Mouse (Mus musculus): ENCODE data around the gene Parp16.
A peak's percentile ranks its signal among the peaks of the same experiment; 100 is the strongest.
"Not testable (repeated sequence)": the region's sequence is repeated elsewhere in the genome, so short reads cannot be mapped to it uniquely, and the experiment has no call there.

Parp16 gene

DNA sequence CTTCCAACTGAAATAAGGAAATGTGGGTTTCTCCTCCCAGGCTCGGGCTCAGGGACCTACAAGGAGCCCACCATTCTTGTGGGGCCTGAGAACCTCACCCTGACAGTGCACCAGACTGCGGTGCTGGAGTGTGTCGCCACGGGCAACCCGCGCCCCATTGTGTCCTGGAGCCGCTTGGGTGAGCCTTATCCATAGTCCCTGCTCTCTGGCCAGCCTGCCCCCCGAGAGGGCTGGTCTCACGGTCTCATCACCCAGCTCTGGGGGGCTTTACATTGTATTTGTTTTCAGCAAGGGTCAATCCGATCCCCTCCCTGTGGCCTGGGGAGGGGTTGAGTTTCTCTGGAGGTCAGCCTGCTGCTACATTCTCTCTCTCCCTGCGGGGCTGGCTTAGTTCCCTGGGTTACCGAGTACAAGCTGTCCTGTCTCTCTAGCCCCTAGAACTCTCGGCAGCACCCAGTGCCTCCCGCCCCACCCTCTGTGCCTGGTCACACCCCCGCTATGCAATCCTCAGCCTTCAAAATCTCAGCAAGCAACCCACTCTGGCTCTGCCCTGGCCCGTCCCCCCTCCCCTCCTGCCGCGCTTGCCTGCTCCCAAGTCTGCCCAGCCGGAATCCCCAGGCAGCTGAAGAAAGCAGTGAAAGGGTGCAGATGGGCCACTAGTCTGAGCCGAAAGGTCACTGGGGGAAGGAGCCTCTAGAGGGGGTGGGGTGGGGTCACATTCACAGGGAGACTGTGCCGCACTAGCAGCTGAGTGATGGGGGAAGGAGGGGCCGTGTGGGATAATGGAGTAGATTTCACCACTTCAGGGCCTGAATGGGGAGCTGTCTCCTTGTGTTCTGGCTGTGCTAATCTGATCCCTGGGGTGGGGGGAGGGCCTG, 16.6 kb upstream of the Parp16 start:
- DNase-seq (ENCODE audit: inconsistent ontology term): peak; percentile 44

DNA sequence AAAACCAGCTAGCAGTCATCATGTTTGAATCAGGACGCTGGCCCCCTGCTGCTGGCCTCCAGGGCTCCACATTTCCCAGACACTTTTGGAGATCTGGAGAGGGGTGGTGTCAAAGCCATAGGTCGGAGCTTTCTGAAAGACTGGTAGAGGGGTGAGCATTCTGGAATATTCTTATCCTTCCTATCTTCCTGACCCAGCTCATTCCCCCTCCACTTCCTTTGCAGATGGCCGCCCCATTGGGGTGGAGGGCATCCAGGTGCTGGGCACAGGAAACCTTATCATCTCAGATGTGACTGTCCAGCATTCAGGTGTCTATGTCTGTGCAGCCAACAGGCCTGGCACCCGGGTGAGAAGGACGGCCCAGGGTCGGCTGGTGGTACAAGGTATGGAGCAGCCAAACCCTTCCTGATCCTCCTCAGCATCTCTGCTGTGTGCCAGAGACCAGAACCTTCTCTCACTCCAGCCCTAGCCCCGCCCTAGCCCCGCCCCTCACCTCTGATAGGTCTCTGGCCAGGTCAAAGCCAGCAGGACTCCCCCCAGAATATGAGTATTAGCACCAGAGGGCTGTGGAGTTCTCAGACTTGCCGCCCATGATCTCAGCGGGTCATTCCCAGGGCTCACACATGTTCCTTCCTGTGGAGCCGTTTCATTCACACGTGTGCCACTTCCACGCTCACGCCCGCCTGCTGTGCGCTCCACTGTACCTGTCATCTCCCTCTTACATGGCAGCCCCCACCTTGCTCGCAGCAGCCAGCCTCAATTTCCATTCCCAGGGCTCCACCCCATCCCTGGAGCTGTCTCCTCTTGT, 15.1 kb upstream of the Parp16 start:
- DNase-seq (ENCODE audit: inconsistent ontology term): no peak

DNA sequence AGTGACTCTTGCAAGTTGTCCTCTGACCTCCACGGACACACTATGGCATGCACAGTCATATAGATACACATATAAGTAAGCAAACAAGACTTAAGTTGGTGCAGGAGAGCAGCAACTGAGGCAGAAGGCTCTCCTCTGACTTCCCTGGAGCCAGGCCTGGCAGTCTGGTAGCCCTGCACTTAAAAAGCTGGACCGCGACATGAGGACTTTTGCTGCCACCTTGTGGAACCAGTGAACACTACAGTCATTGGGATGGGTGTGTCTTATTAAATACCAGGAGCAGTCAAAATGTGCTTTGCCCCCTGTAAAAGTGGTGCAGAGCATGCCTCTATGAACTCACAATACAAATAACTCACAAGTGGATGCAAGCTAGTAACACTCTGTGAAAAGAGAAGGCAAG, 6.6 kb upstream of the Parp16 start:
- peak; percentile 71 for DNase-seq (ENCODE audit: inconsistent ontology term)

DNA sequence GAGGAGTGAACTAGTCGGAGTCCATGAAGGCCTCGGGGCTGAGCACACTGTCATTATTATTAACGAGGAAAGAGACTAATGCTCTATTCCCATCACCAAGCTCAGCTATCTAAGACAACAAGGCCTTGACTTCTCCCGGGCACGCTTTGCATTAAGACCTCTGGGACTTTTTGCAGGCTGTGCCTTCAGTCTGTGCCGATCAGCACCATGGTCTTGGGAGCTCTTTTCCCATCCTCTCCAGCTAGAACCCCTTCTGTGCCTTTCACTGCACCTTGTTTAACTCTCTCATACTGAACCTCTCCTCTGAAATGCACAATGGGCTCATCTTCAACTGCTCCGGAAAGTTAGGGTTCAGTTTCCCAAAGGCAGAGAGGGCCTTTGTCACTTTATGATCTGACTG, 4.8 kb upstream of the Parp16 start:
- no peak for DNase-seq (ENCODE audit: inconsistent ontology term)

DNA sequence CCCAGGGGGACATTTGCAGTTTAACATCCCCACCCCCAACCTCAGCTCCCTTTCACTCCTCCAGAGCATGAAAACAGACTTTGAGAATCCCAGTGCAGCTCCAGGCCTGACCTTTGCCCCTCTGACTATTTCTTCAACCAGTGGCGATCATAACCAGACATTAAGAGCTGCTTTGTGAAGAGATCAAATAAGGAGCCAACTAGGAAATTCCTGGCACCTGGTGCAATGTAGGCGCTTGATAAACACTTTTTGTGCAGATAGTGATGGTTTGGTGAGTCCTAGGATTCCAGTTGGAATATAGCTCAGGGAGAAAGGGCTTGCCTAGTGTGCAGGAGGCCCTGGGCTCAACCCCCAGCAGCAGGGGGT, 3.8 kb upstream of the Parp16 start:
- no peak for DNase-seq (ENCODE audit: inconsistent ontology term)

DNA sequence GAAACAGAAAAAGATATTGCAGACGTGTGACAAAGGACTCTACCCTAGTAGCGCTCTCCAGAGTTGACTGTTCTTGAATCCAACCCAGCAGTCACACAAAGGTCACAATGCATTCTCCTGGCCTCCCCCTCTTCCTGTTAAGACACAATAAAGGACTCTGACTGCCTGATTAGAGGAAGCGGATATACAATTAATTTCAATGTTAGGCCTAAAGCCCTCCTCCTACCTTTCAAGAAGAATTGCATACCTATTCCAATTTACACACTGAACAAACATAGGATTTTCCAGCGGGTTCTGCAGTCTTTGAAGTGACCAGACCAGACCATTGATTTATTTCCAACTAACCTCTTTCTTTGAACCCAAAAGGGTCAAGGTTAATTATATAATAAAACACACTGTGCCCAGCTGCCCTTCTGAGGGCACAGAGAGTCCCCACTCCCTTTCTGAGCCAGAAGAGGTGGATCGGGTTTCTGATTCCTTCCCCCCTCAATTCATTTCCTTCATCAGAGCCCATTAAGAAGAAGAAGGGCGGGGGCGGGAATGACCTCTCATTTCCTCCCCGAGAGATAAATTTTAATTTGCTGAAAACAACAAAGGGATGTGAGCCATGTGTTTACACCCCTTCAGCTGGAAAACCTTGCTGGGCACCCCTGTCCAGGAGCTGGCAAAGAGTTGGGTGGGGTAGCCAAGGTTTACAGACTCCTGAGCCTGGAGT, 3.2 kb upstream of the Parp16 start:
- no peak for DNase-seq (ENCODE audit: inconsistent ontology term)

DNA sequence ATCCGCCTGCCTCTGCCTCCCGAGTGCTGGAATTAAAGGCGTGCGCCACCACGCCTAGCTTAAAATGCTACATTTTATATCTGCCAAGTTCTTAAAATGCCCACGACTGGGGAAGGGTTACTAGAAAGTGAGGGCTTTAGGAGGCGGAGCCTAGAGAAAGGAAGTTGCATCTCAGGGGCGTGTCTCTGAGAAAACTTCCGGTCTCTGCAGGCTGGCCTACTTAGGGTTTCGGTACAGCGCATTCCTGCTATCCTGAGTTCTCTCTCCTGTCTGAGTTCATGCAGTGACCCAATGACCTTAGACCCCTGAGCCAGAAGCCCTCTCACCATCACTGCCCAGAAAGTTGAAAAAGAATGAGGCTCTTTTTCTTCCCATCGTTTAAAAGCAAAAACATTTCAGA, 1.9 kb upstream of the Parp16 start:
- DNase-seq (ENCODE audit: inconsistent ontology term): no peak

DNA sequence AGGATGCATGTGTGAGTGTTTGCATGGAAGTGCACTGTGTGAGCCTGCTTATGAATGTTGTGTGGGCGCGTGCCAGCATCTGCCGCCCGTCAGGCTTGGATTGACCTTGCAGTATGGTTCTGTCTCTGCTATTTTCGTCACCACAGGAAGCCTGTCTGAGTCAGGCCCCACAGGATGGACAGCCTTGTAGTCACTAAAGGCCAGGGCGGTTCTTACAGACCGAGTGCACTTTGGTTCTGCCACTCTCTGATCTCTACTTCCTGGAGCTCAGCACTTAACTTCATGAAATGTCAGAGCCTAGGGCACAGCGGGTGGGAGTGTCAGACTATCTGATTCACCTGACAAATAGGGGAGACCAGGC, 448 bp downstream of the Parp16 start:
- DNase-seq (ENCODE audit: inconsistent ontology term): no peak

DNA sequence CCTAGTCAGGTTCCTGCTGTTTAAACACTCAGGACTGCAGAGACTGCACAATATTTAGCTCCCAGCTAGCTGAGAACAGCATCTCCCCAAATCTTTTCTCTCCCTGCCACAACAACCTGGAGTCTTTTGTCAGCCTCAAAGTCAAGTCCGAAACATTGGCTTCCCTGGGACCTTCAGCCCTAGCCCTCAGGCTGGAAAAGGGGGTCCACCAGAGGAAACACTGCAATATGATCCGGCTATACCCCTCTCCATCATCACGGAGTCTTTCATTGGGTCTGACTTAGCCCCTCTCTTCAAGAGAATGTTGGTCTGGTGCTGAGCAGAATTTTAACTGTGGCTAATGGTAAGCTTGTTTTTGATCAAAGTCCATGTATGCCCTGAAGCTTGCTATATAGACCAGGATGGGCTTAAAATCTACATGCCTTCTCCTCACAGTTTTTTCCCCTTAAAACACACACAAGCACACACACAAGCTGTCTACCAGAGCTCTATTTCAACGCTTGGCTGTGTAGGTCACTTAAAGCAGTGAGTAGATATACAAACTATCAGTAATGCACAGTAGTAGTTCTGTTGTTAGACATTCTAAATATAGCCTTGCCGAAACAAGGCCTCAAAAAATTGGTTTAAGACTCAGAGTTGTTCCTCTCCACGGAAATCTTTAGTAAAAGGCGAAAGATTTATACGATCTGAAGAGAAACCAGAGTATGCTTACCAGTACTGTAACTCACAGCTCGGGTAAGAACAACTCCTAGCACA, 1.0 kb downstream of the Parp16 start:
- DNase-seq (ENCODE audit: inconsistent ontology term): peak; percentile 95

DNA sequence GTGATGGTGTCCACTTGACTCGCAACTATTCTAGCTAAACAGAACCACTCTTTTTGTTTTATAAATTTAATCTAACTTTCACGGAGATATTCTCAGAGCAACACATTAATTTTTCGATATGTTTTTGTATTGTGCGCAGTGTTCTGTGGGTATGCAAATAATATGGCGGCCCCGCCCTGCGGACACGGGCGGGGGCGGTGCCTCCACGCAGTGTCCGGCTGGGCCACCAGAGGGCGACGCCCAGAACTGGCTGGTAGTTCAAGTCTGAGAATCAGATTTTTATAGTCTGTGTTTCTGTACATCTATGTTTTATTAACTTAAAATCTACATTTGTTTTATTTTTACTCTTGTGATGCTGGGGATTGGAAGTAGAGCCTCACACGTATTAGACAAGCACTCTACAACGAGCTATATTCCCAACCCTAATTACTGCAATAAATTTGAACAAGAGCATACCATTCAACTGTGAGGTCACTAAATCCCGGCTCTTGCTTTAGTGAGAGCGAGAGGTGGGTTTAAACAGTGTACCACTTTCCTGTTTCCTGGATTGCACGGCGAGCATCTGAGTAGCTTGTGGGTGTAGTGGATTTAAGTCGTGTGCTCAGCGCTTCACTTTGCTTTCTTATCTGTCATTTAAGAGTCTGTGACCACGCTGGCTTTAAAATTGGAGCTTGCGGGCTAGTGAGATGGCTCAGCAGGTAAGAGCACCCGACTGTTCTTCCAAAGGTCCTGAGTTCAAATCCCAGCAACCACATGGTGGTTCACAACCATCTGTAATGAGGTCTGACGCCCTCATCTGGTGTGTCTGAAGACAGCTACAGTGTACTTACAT, 1.8 kb downstream of the Parp16 start:
- peak; percentile 92 for DNase-seq (ENCODE audit: inconsistent ontology term)

DNA sequence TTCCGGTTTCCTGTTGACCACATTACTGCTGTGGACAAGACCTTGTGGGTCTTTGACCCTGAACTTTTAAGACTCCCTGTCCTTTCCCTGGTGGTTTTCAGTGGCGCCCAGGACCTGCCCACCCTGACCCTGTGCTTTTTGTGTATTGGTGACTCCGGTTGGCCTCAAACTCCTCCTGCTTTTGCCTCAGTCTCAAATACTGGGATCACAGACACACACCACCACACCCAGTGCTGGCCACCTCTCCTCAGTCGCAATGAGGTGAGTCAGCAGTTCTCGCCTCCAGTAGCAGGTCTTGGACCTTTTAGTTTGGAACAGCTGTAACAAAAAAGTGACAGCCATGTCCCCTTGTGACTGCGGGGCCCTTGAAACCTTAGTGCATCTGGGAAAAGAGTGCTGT, 2.7 kb downstream of the Parp16 start:
- DNase-seq (ENCODE audit: inconsistent ontology term): no peak

DNA sequence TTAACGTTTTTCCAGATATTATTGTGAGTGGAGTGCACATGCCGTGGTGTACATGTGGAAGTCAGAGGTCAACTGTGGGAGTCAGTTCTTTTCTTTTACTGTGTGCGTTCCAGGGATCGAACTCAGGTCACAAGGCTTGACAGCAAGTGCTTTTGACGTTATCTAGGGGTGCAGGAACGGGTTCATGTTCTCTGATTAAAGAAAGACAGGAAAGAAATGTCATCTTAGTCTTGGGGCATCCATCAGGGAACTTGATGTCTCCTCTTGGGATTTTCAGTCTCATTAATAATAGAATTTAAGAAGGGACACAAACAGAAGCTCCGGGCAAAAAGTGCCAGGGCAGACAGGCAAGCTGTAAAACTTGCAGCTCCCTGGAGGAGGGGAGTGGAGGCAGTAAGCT, 4.6 kb downstream of the Parp16 start:
- DNase-seq (ENCODE audit: inconsistent ontology term): no peak

DNA sequence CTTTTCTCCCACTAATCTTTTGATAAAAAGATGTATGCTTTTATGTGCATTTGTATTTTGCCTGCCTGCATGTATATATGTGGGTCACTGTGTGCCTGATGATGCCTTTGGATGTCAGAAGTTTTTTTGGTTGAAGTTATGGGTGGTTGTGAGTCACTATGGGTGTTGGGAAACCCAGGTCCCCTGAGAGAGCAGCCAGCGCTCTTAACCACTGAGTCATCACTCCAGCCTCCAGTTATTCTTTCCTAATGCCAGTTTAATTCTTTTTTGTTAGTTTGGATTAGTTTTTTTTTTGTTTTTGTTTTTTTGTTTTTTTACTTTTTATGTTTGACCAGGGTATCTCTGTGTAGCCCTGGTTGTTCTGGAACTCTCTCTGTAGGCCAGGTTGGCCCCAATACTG, 5.5 kb downstream of the Parp16 start:
- DNase-seq (ENCODE audit: inconsistent ontology term): peak; percentile 83

DNA sequence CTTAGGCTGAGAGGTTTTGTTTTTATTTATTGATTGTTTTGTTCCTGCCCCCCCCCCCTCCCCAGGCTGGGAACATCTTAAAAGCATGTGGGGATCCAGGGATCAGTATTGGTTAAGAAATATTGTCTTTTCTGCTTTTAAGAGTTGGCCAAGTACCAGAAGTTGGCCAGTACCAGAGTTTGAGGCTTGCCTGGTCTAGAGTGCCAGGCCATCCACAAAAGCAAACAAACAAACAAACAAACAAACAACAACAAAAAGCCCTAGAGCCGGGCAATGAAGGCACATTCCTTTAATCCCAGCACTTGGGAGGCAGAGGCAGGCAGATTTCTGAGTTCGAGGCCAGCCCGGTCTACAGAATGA, 5.8 kb downstream of the Parp16 start:
- peak; percentile 81 for DNase-seq (ENCODE audit: inconsistent ontology term)

DNA sequence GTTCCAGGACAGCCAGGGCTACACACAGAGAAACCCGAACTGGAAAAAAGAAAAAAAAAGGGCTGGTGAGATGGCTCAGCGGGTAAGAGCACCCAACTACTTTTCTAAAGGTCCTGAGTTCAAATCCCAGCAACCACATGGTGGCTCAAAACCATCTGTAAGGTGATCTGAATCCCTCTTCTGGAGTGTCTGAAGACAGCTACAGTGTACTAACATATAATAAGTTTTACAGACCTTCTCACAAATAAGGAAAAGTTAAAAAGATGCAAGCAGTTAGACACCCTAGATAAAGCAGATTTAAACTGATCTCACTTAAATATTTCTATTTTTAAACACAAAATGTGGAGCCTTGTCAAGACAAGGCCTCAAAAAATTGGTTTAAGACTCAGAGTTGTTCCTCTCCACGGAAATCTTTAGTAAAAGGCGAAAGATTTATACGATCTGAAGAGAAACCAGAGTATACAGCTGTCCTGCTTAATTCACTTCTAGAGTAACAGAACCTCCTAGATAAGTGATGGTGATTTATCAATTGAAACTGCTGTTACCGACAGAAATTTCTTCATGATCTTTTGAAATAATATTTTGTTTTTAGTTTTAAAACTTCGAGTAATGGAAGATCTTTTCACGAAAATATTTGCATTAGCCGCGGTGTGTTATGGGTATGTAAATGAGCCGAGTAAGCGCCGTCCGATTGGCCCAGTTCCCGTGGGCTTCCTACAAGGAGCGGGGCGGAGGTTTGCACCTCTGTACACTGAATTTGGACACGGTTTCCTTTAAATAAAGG, 6.4 kb downstream of the Parp16 start:
- DNase-seq (ENCODE audit: inconsistent ontology term): peak; percentile 91

DNA sequence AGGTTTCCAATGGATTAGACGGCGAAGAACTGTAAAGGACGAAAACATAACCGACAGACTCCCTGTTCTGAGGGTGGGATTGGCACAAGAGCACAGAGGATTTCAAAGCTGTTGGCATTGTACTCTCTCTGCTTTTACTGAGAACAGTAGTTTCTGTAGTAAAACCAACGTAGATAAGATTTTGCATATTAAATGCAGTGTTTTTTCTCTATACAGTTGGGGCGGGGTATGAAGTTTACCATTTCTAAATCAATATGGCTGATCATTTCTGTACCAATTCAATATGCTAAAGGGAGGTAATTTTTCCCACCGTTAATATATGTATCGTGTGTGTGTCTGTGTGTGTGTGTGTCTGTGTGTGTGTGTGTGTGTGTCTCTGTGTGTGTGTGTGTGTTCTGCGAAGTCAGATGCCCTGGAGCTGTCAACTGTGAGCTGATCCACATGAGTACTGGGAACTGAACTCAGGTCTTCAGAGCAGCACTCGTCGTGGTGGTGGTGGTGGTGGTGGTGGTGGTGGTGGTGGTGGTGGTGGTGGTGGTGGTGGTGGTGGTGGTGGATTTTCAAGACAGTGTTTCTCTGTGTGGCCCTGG, 7.1 kb downstream of the Parp16 start:
- no peak for DNase-seq (ENCODE audit: inconsistent ontology term)

DNA sequence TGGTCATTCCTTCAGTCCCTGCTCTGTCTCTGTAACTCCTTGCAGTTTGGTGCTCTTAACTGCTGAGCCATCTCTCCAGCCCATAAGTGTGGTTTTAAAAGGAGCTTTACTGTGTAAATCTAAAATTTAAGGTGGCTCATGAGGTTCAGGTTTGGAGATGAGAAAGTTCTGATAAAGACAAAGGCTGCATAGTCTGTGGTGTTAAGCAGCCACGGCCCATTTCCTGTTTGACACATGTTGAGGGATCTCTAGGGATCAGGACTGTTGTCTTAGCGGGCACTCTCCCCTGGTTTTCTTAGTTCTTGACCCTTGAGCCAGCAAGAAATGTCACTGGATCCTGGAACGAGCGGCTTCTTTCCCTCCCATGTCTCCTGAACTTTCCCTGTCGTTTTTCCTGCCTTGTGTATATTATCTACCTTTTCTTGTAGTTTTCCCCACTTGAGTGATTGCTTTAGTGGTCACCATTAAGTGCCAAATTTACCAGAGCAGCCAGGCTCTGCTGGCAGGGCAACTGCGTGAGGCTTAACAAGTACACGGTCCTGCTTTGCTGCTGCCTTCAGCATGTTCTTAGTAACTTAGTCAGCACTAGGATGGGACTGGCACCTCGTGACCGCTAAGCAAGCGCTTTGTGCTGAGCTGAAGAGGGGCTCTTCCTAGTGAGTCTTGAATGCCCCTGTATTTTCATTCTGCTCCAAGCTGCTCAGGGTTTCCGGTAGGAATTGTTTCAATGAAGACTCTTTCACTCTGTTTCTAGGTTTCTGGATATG, 10.1 kb downstream of the Parp16 start:
- no peak for DNase-seq (ENCODE audit: inconsistent ontology term)

DNA sequence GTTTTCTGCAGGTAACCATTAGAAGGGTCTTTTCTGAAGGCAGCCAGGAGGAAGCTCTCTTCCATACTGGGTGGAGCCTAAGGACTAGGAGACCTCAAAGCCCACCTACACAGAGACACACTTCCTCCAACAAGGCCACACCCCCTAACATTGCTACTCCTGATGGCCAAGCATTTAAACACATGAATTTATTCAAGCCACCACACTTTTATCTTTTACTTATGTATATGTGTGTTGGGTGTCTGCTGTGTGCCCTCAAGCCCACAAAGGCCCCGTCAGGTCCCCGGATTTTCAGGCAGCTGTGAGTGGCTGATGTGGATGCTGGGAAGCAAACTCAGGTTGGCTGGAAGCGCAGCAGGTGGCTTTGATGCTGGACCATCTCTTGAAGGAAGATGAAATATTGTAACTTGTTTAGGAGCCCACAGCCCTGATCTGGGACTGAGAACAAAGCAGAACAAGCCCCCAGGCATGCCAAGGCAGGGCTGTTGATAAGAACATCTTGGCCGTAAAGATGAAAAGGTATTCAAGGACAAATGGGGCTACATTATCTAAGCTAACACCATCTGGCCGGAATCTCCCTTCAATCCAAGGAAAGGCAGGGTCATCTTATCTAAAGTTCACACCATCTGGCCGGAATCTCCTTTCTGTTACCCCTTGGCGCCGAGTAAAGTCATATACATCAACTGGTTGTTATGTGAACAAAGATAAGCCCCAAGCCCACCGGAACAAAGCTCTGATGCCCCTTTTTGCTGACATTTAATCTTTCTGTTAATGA, 12.1 kb downstream of the Parp16 start:
- not testable (repeated sequence) for DNase-seq (ENCODE audit: inconsistent ontology term)
